Mouse (Mus musculus) liver, postnatal 0 days (tissue): ENCODE measurements at regions not wholly inside any gene's neighbourhood (a gene's known extent, or its start where the extent isn't known, plus 50 kb on each side); places are given as distances from the start of the nearest gene placed in this dataset.

Source experiments
- CTCF ChIP-seq: sonication (generic); IDR thresholded peaks from 2 replicates; pipeline ENCODE4 v1.5.1; 2016; ENCODE audit warnings: antibody characterized with exemption, low read depth
- EP300 ChIP-seq: IDR thresholded peaks from 2 replicates; pipeline ENCODE4 v1.6.1; 2016; ENCODE audit warnings: antibody characterized with exemption, low read depth, mild to moderate bottlenecking

DNA sequence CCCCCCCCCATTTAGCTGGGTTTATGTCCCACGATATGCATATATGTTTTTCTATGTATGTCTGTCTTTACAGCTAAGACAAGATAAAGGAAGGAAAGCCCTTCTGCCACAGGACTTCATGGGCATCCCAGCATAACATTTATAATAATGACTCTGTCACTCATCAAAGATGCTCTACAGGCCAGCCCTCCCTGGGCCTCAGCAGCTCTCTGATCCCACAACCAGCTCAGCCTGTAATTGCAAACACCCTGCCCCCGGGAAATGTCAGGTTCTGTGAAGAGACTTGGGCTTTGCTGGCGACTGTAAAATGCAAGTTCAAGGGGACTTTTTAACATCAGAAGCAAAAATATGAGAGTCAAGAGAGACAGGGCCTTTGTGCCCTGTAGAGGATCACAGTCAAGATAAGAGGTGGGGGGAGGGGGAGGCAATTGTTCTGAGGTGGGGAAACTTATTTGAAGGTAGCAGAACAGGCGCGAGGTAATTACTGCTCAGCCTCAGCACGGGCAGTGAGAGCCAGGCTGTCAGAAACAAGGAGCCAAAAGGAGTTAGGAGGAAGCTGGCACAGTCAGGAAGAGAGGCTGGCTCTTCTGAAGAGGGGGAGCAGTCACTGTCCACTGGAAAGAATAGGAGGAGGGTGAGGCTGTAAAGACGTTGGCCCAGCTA, 286.9 kb downstream of the Gm826 start:
- TF ChIP-seq CTCF (no peak), EP300 (no peak)
